Mouse (Mus musculus) large intestine, adult 2 months (tissue): ENCODE data around the gene Ddah1. TPM values are rescaled to one million over a fixed set of nuclear protein-coding genes. Genes with fewer than 3 reads are reported as not detected.

Source experiments
- DNase-seq: peaks from one replicate; pipeline ENCODE4 v3.0.0-alpha.2; 2012; ENCODE audit warnings: low read depth, low spot score
- WGBS: fragments of 180-500 bp; shearing (Covaris S2); methylation state at CpG from one replicate; pipeline ENCODE4 v1.1.7; 2018; 5-methylcytosine and 5-hydroxymethylcytosine counted together
- polyA plus RNA-seq: library from polyadenylated mRNA; depleted of rRNA; stranded (reverse); fragments of >200 nt; gene quantifications from 2 replicates; pipeline ENCODE4 v1.2.3, GENCODE M21; 2012

Gene Ddah1
- polyA plus RNA-seq, 1 experiment: 25.1 TPM

DNA sequence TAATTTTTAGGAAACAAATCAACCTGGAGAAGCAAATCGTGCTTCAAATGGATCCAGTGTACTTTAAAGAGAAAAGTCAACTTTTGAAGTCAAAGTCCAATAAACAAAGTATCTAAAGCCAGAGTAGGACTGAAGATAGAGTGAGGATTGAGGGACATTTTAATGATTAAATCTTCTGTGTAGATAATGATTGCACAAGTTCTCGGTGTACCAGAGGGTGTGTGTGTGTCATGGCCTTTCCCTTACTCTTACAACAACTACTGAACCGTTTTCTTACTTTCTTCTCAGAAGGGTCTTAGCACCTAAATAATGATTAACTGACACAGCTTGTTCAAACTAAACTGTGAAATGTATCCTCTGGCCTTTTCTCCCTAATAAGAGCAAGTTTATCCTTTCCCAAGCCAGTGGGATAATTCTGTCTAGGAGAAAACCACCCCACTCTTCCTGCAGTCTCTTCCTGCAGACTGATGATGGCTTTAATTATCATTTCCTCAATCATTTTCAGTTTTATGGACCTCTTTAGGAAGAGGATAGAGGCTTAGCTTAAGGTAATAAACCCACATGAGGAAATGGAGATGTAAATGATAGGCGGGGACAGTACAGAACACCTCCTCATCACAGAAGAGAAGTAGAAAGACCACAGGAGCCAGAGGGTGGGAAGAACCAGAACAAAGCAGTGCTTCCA is 4.6 kb downstream of the Ddah1 start:
- no peak for DNase-seq
- WGBS: 38% methylated on average over 4 of the region's 4 CpGs

- no peak for DNase-seq
- 39% methylated on average over 3 of the region's 3 CpGs for WGBS
Measured at GRCm38 (mm10) chr3:145763642-145763972, 5.1 kb downstream of the Ddah1 start.

DNA sequence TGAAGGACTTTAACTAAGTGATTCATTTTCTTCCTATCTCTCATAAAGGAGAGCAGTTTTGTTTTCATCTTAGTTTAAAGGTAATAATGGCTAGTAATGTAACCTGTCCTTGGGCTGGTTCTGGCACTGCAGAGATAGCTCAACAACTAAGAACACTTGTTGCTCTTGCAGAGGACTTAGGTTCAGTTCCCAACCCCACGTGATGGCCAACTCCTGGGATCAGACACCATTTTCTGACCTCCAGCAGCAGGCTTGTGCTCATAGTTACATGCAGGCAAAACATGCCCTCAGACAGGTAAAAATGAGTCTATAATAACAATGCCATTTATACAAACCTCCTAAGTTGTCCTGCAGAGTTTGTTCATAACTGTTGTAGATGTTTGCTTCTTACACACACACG is 5.9 kb downstream of the Ddah1 start:
- DNase-seq: no peak
- 63% methylated on average over 2 of the region's 2 CpGs for WGBS

GRCm38 (mm10) chr3:145768439-145768838 is 10.0 kb downstream of the Ddah1 start:
- 93% methylated on average over 4 of the region's 4 CpGs for WGBS

DNA sequence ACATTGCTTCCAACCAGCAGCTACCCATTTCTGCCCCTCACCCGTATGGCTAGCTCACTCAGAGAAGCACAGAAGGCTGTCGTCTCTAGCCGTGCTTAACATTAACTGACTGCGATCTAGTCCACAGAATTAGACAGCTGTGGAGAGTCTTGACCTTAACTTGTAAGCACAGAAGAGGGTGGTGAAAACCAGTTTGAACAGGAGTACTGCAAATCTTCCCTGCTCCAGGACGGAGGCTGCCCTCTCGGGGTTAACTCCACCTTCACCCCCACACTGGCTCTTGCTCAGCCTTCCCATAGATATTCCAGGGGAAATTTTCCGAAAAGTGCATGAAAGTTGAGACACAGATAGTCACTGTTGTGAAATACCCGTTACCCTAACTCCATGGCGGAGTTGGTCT is 14.9 kb downstream of the Ddah1 start:
- DNase-seq: no peak
- 88% methylated on average over 9 of the region's 9 CpGs for WGBS

More at GRCm38 (mm10) chr3:145768439-145768838, 10.0 kb downstream of the Ddah1 start:
- no peak for DNase-seq

GRCm38 (mm10) chr3:145774336-145774735 is 15.9 kb downstream of the Ddah1 start:
- 80% methylated on average over 7 of the region's 7 CpGs for WGBS
- no peak for DNase-seq

DNA sequence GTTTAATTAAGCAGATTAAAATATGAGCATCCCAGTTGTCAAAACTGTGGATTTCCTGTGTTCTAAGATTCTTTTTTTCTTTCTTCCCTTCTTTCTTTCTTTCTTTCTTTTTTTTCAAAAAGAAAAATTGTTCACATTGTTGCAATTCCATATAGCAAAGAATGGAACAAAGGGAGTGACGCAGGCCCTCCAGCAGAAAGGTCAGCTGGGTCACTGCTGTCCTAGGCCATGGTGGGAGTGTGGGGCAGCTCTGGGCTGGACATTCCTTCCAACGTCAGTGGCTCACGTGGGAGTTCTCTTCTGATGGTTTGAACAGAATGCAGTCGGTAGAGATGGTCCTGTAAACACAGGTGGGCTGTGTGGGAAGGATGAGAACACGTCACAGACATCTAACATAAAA is 16.8 kb downstream of the Ddah1 start:
- DNase-seq: no peak
- WGBS: 52% methylated on average over 5 of the region's 5 CpGs

GRCm38 (mm10) chr3:145775862-145776261 is 17.4 kb downstream of the Ddah1 start:
- no peak for DNase-seq
- 40% methylated on average over 5 of the region's 5 CpGs for WGBS

DNA sequence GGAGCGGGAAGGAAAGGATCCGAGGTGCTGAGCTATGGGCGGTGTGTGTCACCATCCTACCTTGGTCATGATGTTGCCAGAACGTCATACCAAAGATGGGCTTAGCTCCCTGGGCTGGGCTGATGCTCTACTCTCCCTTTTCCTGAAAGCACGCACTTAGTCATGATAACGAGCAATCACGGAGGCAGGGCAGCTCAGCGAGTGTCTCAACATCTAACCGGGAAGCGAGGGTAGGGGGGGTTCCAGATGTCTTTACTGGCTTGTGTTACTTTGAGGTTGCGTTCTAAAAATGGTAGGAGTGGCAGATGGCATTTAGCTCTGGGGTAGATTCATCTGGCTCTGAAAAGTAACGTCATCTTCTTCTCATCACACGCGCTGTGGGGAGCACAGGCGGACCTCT is 18.5 kb downstream of the Ddah1 start:
- DNase-seq: no peak
- 83% methylated on average over 15 of the region's 15 CpGs for WGBS

DNA sequence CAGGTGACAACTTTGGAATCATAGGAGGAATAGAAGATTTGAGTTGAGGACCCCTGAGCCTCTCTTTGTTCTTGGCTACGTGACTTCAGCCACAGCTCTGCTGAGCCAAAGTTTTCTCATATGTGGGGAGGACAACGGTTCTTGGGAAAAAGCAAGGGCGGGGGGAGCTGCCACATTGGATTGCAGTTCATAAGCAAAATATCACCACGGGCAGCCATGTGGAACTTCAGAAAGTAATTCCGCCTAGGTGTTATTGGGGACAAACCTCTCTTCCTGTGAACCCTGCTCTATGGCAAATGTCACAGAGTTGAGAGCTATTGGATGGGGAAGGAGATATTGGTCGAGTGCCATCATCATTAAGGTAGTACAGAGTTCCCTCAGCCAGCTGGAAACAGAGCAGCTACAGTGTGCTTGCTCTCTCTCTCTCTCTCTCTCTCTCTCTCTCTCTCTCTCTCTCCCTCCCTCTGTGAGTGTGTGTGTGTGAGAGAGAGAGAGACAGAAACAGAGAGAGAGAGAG is 20.0 kb downstream of the Ddah1 start:
- WGBS: 36% methylated on average over 6 of the region's 6 CpGs
- DNase-seq: no peak

DNA sequence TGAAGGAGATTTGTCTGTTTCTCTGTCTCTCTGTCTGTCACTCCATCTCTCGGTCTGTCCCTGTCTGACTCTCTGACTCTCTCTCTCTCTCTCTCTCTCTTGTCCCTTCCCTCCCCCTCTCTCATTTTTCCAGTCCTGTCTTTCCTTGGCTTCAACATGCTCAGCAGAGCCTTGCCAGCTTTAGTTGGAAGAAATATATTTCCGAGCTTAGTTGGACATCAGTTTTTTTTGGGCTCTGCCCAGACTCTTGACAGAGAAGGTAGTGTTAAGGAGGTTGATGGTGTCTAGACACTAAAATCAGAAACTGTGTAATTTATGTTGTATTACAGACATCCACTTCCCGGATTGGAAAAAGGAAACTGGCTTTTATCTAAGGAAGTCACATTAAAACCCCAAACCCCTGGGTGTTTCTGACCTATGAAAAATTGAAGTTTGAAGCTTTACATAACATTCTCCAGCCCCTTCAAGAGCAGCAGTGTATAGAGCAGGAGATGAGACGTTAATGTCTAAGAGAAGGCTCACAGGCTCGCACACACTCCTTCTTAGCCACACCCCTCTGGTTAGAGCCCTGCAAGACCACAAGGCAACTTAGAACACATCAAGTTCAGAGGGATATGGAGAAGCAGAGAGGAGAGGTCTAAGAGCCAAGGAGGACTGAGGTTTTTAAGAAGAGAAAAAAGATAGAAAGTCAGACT is 21.0 kb downstream of the Ddah1 start:
- 13% methylated on average over 5 of the region's 5 CpGs for whole genome bisulfite sequencing
- DNase-seq: no peak

- no peak for DNase-seq
- WGBS: 41% methylated on average over 14 of the region's 14 CpGs
Measured at GRCm38 (mm10) chr3:145780784-145781442, 22.4 kb downstream of the Ddah1 start.

GRCm38 (mm10) chr3:145785244-145785643 is 26.8 kb downstream of the Ddah1 start:
- WGBS: 79% methylated on average over 7 of the region's 7 CpGs

GRCm38 (mm10) chr3:145787303-145787702 is 28.8 kb downstream of the Ddah1 start:
- WGBS: 84% methylated on average over 9 of the region's 9 CpGs
- DNase-seq: no peak

More at GRCm38 (mm10) chr3:145785244-145785643, 26.8 kb downstream of the Ddah1 start:
- DNase-seq: no peak

DNA sequence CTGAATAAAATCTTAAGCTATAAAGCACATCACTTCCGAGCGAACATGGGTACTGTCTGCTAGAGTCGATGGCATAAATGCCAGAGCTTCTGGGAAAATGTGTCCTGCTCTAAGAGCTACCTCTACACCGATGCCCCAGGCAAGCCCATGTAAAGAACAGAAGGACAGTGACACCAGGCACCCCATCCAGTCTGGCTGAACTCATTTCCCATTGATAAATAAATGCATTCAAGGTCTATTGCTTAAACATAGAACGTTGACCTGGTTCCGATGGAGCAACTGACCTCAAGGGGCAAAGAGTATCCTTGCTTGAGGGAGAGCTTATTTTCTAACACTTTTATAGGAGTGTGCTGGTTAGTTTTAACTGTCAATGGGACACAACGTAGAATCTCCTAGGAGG is 30.6 kb downstream of the Ddah1 start:
- WGBS: 81% methylated on average over 7 of the region's 7 CpGs

GRCm38 (mm10) chr3:145790233-145790632 is 31.8 kb downstream of the Ddah1 start:
- WGBS: 64% methylated on average over 3 of the region's 3 CpGs
- no peak for DNase-seq

More for the DNA sequence above, 30.6 kb downstream of the Ddah1 start:
- no peak for DNase-seq

DNA sequence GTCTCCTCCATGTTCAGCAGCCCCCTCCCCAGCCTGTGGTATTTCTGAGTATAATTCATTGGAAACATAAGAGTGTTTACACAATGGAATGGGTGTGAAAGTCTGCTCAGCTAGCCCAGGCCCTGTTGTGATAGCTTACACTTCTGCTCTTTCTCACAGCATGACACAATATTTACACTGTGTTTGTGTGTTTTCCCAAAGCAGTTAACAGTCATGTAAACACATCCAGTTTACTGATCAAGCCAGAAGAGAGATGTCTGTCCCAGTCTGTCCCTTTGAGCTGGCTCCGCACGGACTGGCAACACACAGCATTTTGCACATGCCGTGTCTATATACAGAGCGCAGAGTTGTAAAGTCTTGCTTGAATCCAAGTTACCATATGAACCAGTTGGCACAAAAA is 32.2 kb downstream of the Ddah1 start:
- no peak for DNase-seq
- 33% methylated on average over 4 of the region's 4 CpGs for WGBS

GRCm38 (mm10) chr3:145794355-145794754 is 35.9 kb downstream of the Ddah1 start:
- WGBS: 35% methylated on average over 10 of the region's 10 CpGs

GRCm38 (mm10) chr3:145795896-145796295 is 37.4 kb downstream of the Ddah1 start:
- DNase-seq: no peak
- 89% methylated on average over 7 of the region's 7 CpGs for WGBS

More at GRCm38 (mm10) chr3:145794355-145794754, 35.9 kb downstream of the Ddah1 start:
- DNase-seq: no peak

GRCm38 (mm10) chr3:145798042-145798441 is 39.6 kb downstream of the Ddah1 start:
- no peak for DNase-seq
- 80% methylated on average over 10 of the region's 10 CpGs for WGBS
